Mouse (Mus musculus): Measurements from ENCODE around the gene Il17ra. TPM values are rescaled to one million over a fixed set of nuclear protein-coding genes. Genes with fewer than 3 reads are reported as not detected.
A peak's percentile ranks its signal among the peaks of the same experiment; 100 is the strongest.

The Il17ra gene
- total RNA-seq, 2 experiments from 2014 or later = 23.1 to 25.9 TPM

DNA sequence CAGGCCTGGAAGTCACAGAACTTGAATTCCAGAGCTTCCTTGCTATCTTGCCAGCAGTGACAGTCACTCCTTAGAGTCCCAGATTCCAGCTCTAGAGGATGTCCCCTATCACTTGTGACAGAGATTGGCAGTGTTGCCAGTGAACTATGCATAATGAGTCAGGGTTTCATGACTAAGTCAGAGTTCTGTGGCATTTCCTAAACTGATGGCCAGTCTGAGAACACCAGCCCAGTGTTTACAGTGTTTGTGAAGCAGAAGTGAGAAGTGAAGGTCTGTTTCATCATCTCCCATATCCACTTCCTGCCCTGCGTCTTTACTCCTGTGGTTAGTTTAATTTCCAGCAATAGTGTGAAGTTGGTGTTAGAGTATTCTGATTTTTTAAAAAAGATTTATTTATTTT, 7.6 kb downstream of the Il17ra start:
- ATAC-seq (replicated peaks; ENCODE audit: poor library complexity) = peak; percentile 35

DNA sequence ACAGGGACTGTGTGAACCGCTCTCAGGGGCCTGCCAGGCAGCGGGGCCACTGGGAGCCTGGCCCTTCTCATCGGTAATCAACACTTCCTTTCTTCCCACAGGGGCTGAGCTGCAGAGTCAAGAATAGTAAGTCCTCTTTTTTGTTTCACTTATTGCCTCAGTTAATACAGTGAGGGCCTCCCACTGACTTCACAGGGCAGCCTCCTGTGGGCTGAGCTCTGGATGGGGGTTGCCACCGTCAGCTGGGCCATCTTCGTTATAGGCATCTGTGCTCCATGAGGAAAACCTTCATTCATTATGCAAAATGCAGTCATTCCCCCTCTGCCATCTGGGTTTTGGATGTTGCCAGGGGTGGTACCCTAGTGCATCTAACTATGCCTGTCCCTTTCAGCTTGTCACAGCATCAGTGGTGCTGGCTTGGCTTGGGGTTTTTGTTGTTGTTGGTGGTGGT, 9.0 kb downstream of the Il17ra start:
- peak; percentile 30 for ATAC-seq (replicated peaks; ENCODE audit: poor library complexity)

DNA sequence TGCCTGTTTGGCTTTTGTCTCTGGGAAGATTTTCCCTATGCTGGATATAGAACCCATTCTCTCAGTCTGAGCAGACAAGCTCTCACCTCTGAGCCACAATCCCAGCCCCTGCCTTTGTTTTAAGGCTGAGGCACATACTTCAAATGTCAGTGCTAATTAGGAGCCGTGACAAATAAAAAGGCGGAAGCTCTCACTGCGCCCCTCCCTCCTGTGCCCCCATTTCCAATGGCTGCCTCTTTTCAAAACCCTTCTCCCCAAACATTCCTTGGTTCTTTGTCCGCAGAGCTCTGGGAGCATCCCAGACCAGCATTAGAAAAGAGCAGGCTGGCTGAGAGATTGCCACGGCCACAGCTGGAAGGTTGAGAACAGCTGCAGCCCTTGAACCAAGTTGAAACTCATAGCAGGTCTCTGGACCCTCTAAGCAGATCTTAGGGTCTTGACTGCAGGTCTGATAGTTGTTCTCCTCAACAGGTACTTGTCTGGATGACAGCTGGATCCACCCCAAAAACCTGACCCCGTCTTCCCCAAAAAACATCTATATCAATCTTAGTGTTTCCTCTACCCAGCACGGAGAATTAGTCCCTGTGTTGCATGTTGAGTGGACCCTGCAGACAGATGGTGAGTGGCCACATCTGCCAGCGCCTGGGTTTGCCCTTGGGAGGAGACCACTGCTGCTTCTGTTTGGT, 9.6 kb downstream of the Il17ra start:
- no peak for ATAC-seq (replicated peaks; ENCODE audit: poor library complexity)

DNA sequence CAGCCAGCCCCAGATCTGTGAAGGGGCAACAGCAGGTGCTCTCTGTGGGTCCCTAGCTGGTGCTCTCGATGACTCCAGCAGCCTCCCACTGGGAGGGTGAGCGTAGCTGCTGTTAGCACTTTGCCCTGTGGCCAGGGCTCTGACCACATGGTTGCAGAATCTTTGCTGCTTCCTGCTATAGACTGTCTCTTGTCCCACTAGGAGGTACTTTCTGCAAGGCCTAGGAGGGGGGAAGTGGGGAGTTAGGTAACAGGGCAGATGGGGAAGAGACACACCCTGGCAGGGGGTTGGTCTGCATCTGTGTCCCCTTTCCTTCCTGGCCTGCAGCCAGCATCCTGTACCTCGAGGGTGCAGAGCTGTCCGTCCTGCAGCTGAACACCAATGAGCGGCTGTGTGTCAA, 10.4 kb downstream of the Il17ra start:
- ATAC-seq (replicated peaks; ENCODE audit: poor library complexity) = peak; percentile 86

DNA sequence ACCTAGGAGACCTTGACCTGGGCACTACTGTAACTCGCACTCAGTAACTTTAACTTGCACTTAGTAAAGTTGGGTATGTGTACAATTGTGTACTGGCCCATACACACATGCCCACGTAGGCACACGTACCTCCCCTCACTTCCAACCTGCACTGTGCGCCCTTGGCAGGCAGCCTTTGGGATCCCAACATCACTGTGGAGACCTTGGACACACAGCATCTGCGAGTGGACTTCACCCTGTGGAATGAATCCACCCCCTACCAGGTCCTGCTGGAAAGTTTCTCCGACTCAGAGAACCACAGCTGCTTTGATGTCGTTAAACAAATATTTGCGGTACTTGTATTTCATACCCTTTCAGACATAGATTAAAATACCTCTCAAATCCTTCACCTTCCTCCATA, 12.2 kb downstream of the Il17ra start:
- no peak for ATAC-seq (replicated peaks; ENCODE audit: poor library complexity)

DNA sequence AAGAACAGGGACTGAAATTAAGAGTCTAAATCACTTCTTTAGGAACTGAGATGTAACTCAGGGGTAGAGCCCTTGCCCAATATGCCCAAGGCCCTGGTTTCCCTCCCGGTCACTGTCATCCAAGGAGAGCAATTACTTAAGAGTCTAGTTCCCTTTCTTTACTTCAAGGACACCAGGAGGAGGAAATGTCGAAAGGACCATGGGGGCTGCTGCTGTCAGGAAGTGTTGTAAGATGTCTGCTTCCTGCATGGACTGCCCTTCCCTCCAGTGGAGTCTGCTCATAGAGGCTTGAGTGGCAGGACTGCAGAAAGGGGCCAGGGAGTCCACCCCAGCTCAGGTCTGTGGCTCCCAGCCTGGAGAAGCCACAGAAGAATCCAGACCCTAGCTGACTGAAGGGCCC, 16.3 kb downstream of the Il17ra start:
- ATAC-seq (replicated peaks; ENCODE audit: poor library complexity) = peak; percentile 81

DNA sequence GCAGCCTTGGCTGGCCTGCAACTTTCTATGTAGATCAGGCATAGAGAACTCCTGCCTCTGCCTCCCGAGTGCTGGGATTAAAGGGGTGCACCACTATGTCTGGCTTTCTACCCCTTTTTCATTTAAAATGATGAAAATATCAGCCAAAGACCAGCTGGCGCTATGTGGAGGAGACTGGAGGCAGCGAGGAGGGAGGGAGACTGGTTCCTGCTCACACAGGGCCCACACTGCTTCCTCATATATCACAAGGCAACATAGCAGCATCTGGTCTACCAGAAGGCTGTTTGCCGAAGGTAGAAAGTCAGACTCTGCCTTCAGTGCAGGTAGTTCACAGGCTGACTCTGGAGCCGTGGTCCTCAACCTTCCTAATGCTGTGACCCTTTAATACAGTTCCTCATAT, 17.3 kb downstream of the Il17ra start:
- no peak for ATAC-seq (replicated peaks; ENCODE audit: poor library complexity)

DNA sequence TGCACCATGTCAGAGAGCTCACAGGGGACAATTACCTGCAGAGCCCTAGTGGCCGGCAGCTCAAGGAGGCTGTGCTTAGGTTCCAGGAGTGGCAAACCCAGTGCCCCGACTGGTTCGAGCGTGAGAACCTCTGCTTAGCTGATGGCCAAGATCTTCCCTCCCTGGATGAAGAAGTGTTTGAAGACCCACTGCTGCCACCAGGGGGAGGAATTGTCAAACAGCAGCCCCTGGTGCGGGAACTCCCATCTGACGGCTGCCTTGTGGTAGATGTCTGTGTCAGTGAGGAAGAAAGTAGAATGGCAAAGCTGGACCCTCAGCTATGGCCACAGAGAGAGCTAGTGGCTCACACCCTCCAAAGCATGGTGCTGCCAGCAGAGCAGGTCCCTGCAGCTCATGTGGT, 18.5 kb downstream of the Il17ra start:
- no peak for ATAC-seq (replicated peaks; ENCODE audit: poor library complexity)

DNA sequence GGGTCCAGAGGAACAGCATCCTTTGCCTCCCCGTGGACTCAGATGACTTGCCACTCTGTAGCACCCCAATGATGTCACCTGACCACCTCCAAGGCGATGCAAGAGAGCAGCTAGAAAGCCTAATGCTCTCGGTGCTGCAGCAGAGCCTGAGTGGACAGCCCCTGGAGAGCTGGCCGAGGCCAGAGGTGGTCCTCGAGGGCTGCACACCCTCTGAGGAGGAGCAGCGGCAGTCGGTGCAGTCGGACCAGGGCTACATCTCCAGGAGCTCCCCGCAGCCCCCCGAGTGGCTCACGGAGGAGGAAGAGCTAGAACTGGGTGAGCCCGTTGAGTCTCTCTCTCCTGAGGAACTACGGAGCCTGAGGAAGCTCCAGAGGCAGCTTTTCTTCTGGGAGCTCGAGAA, 19.0 kb downstream of the Il17ra start:
- ATAC-seq (replicated peaks; ENCODE audit: poor library complexity) = no peak

DNA sequence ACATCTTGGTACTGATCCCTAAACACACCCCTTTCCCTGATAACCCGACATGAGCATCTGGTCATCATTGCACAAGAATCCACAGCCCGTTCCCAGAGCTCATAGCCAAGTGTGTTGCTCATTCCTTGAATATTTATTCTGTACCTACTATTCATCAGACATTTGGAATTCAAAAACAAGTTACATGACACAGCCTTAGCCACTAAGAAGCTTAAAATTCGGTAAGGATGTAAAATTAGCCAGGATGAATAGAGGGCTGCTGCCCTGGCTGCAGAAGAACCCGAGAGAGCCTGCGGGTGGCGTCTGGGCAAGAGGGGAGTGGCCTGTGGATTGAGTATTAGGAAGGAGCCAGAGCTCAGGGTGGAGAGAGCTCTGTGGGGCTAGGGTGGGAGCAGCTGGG, 19.7 kb downstream of the Il17ra start:
- no peak for ATAC-seq (replicated peaks; ENCODE audit: poor library complexity)

DNA sequence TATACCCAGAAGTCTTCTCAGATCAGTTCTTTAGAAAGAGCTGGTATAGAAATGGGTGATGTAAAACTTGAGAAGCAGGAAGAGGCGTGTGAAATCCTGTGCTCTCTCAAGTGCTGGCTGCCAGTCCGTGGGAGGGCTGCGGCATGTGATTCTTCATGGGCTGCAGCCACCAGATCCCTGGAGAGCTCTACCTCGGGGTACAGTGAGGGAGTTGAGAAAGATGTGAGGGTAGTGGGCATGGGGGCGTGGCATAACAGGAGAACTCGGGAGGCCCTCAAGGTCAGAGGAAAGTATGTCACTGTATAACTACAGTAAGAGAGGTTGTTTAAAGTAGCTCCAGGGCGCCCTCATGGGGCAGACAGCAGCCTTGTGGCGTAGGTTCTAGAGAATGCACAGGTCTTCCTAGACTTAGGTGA, 20.2 kb downstream of the Il17ra start:
- ATAC-seq (replicated peaks; ENCODE audit: poor library complexity) = 0 out of 2 replicates have a peak, but pooled peaks have one; percentile 12

DNA sequence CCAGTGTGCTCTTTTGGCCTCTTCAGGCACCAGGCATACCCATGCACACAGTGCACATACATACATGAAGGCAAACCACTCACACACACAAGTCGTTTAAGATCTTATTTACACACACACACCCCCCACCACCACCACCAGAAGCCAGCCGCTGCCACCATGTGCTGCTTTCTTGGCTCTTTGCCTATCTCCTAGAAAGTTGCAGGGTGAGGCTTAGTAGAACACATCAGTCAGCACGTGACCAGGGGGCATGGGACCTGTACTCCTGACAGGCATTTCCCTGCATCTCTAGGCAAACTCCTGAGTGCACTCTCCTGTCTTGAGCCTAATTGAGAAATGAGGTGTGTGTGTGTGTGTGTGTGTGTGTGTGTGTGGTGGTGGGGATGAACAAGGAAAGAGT, 22.0 kb downstream of the Il17ra start:
- peak; percentile 53 for ATAC-seq (replicated peaks; ENCODE audit: poor library complexity)

DNA sequence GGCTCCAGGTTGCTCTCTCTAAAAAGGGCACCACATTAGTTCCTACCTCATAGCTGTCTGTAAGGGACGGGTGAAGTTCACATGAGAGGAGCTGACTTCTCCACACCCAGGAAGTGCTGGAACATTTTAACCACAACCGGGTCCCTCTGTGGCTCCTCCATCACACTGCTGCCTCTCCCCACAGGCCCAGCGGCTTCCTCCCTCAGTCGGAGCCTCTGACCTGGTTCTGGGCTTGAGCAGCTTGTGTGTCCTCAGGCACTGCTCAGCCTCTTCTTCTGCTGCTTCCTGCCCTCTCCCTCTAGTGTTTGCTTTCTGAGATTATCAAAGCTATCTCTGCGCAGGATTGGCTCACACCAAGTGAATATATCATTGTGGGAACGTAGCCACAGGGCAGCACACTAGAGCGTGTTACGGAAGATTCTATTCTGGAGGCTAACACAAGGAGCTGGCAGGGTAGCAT, 23.0 kb downstream of the Il17ra start:
- peak; percentile 43 for ATAC-seq (replicated peaks; ENCODE audit: poor library complexity)

DNA sequence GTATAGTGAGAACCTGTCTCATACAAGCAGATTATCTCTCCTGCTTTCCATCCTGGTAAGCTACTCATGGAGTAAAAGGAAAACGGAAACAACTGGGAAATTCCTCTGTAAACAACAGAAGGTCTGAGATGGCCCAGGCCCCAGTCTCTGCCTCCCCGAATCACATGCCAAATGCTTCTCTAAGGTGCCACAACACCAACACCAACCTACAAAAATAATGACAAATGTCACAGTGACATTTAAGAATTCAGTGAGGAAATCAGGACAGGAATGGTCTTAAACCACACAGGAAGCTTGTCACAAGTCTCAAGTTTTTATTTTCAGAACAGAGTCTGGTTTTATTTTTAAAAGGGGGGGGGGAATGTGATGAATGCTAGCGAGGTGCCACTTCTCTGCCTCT, 25.6 kb downstream of the Il17ra start:
- ATAC-seq (replicated peaks; ENCODE audit: poor library complexity) = no peak

DNA sequence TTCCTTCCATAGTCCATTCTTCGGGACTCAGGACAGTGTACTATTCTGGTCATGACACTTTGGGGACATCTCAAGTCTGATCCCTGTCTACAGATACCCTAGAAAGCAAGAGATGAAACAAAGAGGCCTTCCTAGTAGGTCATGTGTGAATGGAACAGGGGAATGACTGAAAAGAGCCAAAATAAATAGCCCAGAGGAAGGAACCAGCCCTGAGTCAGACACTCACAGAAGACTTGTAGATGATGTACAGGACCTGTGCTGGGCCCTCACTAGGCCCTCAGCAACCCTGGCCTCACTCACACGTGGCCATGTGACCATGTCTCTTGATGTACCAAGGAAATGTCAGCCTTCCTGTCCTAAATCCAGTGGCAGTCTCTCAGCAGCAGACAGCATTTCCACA, 26.4 kb downstream of the Il17ra start:
- ATAC-seq (replicated peaks; ENCODE audit: poor library complexity) = no peak

DNA sequence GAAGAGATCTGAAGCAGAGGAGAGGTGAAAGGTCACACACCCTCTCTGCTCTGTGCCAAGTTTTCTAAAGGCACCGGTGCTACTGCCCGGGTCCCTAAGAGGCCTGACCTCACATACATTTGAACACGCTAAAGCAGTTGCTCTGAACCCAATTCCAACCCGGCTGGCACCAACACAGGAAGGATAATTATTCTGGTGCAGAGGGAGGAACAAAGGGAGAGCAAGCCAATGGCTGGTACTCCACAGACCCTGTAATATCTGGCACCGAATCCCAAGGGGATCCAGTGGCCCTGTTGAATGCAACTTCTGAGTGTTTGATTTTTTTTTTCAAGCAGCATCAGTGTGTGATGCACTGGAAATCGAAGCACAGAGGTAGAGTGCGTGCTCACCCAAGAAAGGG, 28.0 kb downstream of the Il17ra start:
- ATAC-seq (replicated peaks; ENCODE audit: poor library complexity) = no peak

DNA sequence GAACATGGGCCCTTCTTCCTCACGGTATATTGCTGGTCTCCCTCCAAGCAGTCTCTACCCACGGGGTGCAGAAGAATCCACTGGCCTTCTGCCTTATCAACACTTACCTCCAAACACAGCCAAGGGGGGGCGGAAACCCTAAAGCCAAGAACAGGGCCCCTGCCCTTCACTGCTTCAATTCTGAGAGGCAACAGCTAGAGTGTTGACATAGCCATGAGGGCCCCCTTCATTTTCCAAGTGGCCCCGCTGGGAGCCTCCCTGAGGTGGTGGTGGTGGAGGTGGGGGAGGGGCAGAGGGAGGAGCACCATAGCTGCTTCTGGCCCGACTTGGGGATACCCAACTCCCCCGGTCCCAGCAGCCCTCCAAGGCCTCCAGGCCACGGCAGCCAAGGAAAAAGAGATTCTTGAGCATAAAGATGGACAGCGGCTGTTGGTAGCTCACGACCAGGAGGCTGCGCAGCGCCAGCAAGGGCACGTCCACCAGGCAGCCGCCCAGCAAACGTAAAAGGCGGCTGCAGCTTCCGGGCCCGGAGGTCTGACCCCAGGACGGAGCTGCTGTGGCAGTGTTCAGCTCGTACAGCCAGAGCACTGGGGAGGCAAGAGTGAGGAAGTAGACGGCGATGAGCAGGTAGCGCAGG, 28.9 kb downstream of the Il17ra start:
- ATAC-seq (replicated peaks; ENCODE audit: poor library complexity) = no peak

DNA sequence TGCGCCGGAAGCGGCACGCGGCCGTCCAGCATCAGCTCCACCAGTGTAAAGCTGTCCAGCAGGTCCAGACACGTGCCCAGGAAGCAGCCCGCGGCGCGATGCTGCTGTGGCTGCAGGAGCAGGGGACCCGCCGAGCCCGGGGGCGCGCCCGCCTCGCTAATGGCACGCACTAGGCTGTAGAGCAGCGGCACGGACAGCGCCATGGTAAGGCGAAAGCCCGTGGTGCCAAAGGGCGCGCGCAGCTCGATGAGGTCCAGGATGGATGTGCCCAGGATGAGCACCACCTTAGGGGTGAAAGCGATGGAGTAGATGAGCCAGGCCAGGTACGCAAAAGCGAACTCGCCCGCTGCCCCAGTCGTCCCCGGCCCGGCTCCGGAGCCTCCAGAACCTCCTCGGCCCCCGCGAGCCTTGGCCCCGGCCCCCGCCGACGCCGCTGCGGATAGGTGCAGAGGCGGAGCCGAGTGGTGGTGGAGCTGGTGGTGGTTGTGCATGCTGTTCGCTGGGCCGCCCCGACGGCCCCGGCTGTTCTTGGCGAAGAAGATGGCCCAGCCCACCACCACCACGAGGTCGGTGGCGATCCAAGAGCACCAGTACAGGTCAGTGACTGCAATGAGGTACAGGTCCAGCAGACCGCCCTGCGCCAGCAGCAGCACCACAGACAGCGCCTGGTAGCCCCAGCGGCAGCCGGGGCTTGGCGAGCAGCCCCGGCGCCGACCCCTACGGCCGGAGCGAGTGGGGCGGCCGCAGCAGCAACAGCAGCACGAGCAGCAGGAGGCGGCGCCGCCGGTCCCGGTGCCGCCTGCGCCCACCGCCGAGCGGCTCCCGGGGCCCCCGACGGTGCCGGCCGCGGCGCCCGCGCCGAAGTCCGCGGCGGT, 29.7 kb downstream of the Il17ra start:
- ATAC-seq (replicated peaks; ENCODE audit: poor library complexity) = 0 out of 2 replicates have a peak, but pooled peaks have one; percentile 22

DNA sequence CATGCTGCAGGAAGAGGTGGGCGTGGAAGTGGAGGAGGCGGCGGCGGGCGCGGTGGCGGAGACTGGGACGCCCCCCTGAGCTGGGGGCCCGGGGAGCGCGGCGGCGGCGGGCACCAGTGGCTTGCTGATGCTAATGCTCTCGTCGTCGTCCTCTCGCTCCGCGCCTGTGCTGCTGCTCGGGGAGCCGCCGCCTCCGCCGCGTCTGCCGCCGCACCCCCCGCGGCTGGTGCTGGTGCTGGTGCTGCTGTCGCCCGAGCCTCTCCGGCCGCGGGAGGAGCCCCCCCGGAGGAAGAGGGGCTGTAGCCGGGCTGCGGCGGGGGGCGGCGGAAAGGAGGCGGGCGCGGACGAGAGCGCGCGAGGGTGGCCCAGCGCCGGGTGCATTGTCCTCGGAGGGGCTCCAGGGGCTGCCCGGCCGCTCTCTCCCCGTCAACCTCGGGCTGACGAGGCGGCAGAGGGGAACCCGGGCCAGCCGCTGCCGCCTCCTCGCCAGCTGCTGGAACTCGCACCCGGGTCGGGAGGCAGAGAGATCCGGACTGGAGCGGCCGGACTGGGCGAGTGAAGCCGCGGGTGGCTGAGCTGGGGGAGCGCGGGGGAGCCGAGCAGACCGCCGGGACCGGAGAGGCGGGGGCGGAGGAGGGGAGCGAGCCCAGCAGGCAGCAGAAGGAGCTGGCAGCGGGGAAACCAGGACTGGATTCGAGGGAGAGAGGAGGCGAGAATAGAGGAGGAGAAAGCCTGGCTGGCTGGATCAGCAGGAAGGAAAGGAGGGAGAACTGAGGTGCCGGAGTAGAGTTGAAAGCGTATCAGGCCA, 30.5 kb downstream of the Il17ra start, which contains the start of gene Tmem121b:
Gene Tmem121b, minus strand, starts transcription at position 434 of the 808 bp plus-strand sequence.
- peak; percentile 43 for ATAC-seq (replicated peaks; ENCODE audit: poor library complexity)

DNA sequence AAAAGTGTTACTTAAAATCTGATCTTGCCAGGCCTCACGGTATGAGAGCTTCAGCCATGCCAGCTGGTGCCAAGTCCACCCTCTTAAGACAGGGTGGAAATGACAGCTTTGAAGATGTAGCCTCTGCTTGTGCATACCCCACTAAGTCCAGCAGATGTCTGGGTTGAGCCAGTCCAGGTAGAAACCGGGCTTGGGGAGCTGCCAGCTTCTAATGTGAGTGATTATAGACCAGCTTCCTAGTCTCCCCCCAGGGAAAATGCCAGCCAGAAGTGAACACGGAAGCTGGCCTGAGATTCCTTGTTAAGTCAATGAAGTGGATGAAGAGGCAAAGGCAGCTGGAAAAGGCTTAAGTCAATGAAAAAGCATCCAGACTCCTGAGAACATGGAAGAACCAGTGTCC, 33.5 kb downstream of the Il17ra start:
- ATAC-seq (replicated peaks; ENCODE audit: poor library complexity) = no peak

DNA sequence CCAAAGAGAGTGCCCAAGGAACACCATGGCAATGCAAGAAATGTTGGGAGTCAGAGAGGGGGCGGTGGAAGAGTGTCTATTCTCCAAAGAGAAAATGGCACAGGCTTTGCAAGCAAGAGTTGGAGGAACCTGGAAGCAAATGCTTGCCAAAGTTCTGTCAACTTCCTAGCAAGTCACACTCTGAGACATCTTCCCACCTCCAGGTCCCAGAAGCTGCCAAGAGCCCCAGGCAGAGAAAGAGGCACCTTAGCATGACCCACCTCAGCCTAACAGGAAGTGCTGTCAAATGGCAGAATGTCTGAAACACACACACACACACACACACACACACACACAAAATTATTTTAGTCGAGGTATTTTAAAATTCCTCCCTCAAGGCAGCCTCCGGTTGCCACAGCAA, 41.0 kb downstream of the Il17ra start:
- ATAC-seq (replicated peaks; ENCODE audit: poor library complexity) = no peak
